Mouse (Mus musculus): ENCODE measurements at regions not wholly inside any gene's neighbourhood (a gene's known extent, or its start where the extent isn't known, plus 50 kb on each side); places are given as distances from the start of the nearest gene placed in this dataset.

DNA sequence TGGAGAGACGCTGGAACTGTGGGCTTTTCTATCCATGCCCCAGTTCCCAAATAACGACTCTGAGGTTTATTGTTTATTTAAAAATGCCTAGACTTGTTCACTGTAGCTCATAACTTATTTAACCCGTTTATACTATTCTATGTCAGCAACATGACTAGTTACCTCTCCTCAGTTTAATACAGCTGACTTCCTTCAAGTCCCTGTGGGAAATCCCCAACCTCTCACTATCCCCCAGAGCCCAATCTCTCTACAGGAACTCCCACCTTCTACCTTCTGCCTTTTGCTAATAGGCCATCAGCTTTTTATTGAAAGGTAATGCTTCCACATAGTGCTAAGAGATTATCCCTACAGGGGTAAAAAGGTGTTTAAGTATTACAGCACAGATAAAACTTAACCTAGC, 109.5 kb downstream of the Akap11 start:
- Histone ChIP-seq H3K4me2 (replicated peaks; ENCODE audit: low read depth, low read length) (no peak overlapping the region), H3K4me1 (ENCODE audit: insufficient read depth, low read length) (0 out of 2 replicates have a peak, but pooled peaks cover under 1% of the 10 kb centered on the region), H3K27ac (ENCODE audit: low read length) (no peak overlapping the region), H3K4me3 (ENCODE audit: low read length) (no peak overlapping the region), H3K27me3 (ENCODE audit: insufficient read depth, low read length) (no peaks in the 10 kb centered on the region), H3K9ac (replicated peaks; ENCODE audit: low read length) (no peak overlapping the region), H3K9me3 (ENCODE audit: low read length) (no peaks in the 10 kb centered on the region), H3K36me3 (ENCODE audit: insufficient read depth, low read length) (no peaks in the 10 kb centered on the region)
- ATAC-seq (ENCODE audit: low FRiP score, low TSS enrichment) = no peak
- WGBS = 78% methylated on average over 3 of the region's 3 CpGs

DNA sequence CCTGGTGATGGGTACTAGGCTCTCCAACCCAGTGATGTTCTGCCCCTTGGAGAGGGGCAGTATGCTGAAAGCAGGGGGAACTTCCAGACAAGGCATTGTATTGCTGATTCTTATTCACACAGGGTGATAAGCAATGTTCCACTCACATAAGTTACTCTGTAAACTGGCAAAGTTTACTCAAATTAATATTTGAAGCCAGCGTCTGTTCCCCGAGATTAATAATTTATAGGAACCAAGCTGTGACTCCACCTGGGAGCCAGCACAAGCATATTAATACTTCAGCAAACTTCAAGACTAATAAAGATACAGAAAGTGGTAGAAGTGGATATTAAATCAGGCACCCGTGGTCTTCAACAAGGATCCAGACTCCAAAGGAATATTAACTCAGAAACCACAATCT, 114.0 kb downstream of the Akap11 start:
- WGBS = 74% methylated on average over 3 of the region's 3 CpGs
- Histone ChIP-seq H3K36me3 (ENCODE audit: insufficient read depth, low read length) (no peaks in the 10 kb centered on the region), H3K4me1 (ENCODE audit: insufficient read depth, low read length) (0 out of 2 replicates have a peak, but pooled peaks cover 4% of the 10 kb centered on the region), H3K9ac (replicated peaks; ENCODE audit: low read length) (no peak overlapping the region), H3K27me3 (ENCODE audit: insufficient read depth, low read length) (no peaks in the 10 kb centered on the region), H3K27ac (ENCODE audit: low read length) (peak overlapping the region; percentile 2; the same call in 1 of the 2 replicates), H3K4me2 (replicated peaks; ENCODE audit: low read depth, low read length) (no peak overlapping the region), H3K9me3 (ENCODE audit: low read length) (no peaks in the 10 kb centered on the region), H3K4me3 (ENCODE audit: low read length) (no peak overlapping the region)
- peak; percentile 39; the same call in 1 of the 2 replicates for ATAC-seq (ENCODE audit: low FRiP score, low TSS enrichment)

DNA sequence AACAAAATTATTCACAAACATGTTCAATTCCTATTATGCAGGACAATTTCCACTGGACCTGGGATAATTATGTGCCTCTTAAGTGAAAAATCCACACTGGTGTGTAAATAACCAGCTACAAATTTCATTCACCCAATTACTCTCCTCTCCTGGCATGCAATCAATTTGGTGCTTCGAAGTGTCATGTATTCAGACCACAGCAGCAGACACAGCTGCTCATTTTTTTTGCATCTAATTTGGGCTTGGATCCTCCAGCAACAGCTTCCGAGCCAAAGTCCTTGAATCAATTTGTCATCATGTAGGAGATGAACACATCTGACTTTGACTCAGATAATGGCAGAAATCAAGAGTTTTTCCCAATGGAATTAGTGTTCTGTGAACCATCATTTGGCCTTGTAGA, 113.1 kb upstream of the Tnfsf11 start:
- Histone ChIP-seq H3K27ac (ENCODE audit: low read length) (no peak overlapping the region), H3K36me3 (ENCODE audit: insufficient read depth, low read length) (no peaks in the 10 kb centered on the region)
- ATAC-seq (ENCODE audit: low FRiP score, low TSS enrichment) = no peak

GRCm38 (mm10) chr14:78420176-78420575, 112.3 kb upstream of the Tnfsf11 start:
- H3K4me2 ChIP-seq (replicated peaks; ENCODE audit: low read depth, low read length) = no peak overlapping the region
- 0 out of 2 replicates have a peak, but pooled peaks cover 4% of the 10 kb centered on the region for H3K4me1 ChIP-seq (ENCODE audit: insufficient read depth, low read length)
- no peak overlapping the region for H3K9ac ChIP-seq (replicated peaks; ENCODE audit: low read length)
- no peak overlapping the region for H3K27ac ChIP-seq (ENCODE audit: low read length)
- H3K4me3 ChIP-seq (ENCODE audit: low read length) = no peak overlapping the region
- H3K36me3 ChIP-seq (ENCODE audit: insufficient read depth, low read length) = no peaks in the 10 kb centered on the region
- ATAC-seq (ENCODE audit: low FRiP score, low TSS enrichment) = no peak
- 65% methylated on average over 3 of the region's 3 CpGs for WGBS
- no peaks in the 10 kb centered on the region for H3K27me3 ChIP-seq (ENCODE audit: insufficient read depth, low read length)
- H3K9me3 ChIP-seq (ENCODE audit: low read length) = no peaks in the 10 kb centered on the region

More for the DNA sequence above, 113.1 kb upstream of the Tnfsf11 start:
- Histone ChIP-seq H3K9me3 (ENCODE audit: low read length) (no peaks in the 10 kb centered on the region), H3K4me3 (ENCODE audit: low read length) (no peak overlapping the region), H3K27me3 (ENCODE audit: insufficient read depth, low read length) (no peaks in the 10 kb centered on the region), H3K4me2 (replicated peaks; ENCODE audit: low read depth, low read length) (no peak overlapping the region), H3K9ac (replicated peaks; ENCODE audit: low read length) (no peak overlapping the region), H3K4me1 (ENCODE audit: insufficient read depth, low read length) (0 out of 2 replicates have a peak, but pooled peaks cover 4% of the 10 kb centered on the region)
- whole genome bisulfite sequencing = 55% methylated on average over 2 of the region's 2 CpGs

DNA sequence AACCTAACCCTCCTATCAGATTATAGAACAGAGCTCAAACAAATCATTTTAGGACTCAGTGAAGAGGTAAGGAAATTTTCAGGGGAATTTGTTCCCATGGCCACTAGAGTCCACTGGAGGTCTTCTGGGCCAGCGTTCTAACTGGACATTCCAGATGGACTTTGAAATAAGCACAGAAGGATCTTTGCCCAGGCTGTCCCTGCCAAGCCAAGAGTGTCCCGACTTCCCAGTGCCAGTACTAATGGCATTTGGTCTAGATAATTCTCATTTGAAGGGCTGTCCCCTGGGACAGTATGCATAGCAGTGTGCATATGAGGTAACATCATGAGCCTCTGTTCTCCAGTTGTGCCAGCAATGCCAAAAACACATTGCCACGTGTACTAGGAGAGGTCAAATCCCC, 97.7 kb upstream of the Tnfsf11 start:
- WGBS = 74% methylated on average over 3 of the region's 3 CpGs
- Histone ChIP-seq H3K27me3 (ENCODE audit: insufficient read depth, low read length) (no peaks in the 10 kb centered on the region), H3K9me3 (ENCODE audit: low read length) (no peaks in the 10 kb centered on the region), H3K4me2 (replicated peaks; ENCODE audit: low read depth, low read length) (no peak overlapping the region), H3K4me3 (ENCODE audit: low read length) (no peak overlapping the region), H3K4me1 (ENCODE audit: insufficient read depth, low read length) (no peaks in the 10 kb centered on the region), H3K9ac (replicated peaks; ENCODE audit: low read length) (no peak overlapping the region), H3K36me3 (ENCODE audit: insufficient read depth, low read length) (no peaks in the 10 kb centered on the region), H3K27ac (ENCODE audit: low read length) (no peak overlapping the region)
- no peak for ATAC-seq (ENCODE audit: low FRiP score, low TSS enrichment)

GRCm38 (mm10) chr14:78397914-78398313, 90.1 kb upstream of the Tnfsf11 start:
- H3K4me1 ChIP-seq (ENCODE audit: insufficient read depth, low read length) = no peaks in the 10 kb centered on the region
- H3K27ac ChIP-seq (ENCODE audit: low read length) = no peak overlapping the region
- H3K27me3 ChIP-seq (ENCODE audit: insufficient read depth, low read length) = no peaks in the 10 kb centered on the region
- H3K36me3 ChIP-seq (ENCODE audit: insufficient read depth, low read length) = no peaks in the 10 kb centered on the region
- H3K4me2 ChIP-seq (replicated peaks; ENCODE audit: low read depth, low read length) = no peak overlapping the region
- no peak overlapping the region for H3K9ac ChIP-seq (replicated peaks; ENCODE audit: low read length)
- no peak overlapping the region for H3K4me3 ChIP-seq (ENCODE audit: low read length)
- H3K9me3 ChIP-seq (ENCODE audit: low read length) = no peaks in the 10 kb centered on the region
- WGBS = 60% methylated on average over 2 of the region's 2 CpGs
- no peak for ATAC-seq (ENCODE audit: low FRiP score, low TSS enrichment)

- H3K27me3 ChIP-seq (ENCODE audit: insufficient read depth, low read length) = no peaks in the 10 kb centered on the region
These were observed 87.8 kb upstream of the Tnfsf11 start for GRCm38 (mm10) chr14:78395631-78396030.

GRCm38 (mm10) chr14:78387011-78387410, 79.2 kb upstream of the Tnfsf11 start:
- Histone ChIP-seq H3K36me3 (ENCODE audit: insufficient read depth, low read length) (no peaks in the 10 kb centered on the region), H3K9ac (replicated peaks; ENCODE audit: low read length) (no peak overlapping the region), H3K27me3 (ENCODE audit: insufficient read depth, low read length) (no peaks in the 10 kb centered on the region), H3K4me3 (ENCODE audit: low read length) (no peak overlapping the region), H3K4me1 (ENCODE audit: insufficient read depth, low read length) (no peaks in the 10 kb centered on the region), H3K4me2 (replicated peaks; ENCODE audit: low read depth, low read length) (no peak overlapping the region), H3K27ac (ENCODE audit: low read length) (no peak overlapping the region), H3K9me3 (ENCODE audit: low read length) (no peaks in the 10 kb centered on the region)
- ATAC-seq (ENCODE audit: low FRiP score, low TSS enrichment) = peak; percentile 51; the same call in 1 of the 2 replicates
- 54% methylated on average over 5 of the region's 5 CpGs for whole genome bisulfite sequencing

More at GRCm38 (mm10) chr14:78395631-78396030, 87.8 kb upstream of the Tnfsf11 start:
- H3K27ac ChIP-seq (ENCODE audit: low read length) = no peak overlapping the region
- no peaks in the 10 kb centered on the region for H3K36me3 ChIP-seq (ENCODE audit: insufficient read depth, low read length)
- no peaks in the 10 kb centered on the region for H3K9me3 ChIP-seq (ENCODE audit: low read length)
- no peak for ATAC-seq (ENCODE audit: low FRiP score, low TSS enrichment)
- no peaks in the 10 kb centered on the region for H3K4me1 ChIP-seq (ENCODE audit: insufficient read depth, low read length)
- WGBS = 88% methylated on average over 6 of the region's 6 CpGs
- no peak overlapping the region for H3K9ac ChIP-seq (replicated peaks; ENCODE audit: low read length)
- no peak overlapping the region for H3K4me3 ChIP-seq (ENCODE audit: low read length)
- no peak overlapping the region for H3K4me2 ChIP-seq (replicated peaks; ENCODE audit: low read depth, low read length)

DNA sequence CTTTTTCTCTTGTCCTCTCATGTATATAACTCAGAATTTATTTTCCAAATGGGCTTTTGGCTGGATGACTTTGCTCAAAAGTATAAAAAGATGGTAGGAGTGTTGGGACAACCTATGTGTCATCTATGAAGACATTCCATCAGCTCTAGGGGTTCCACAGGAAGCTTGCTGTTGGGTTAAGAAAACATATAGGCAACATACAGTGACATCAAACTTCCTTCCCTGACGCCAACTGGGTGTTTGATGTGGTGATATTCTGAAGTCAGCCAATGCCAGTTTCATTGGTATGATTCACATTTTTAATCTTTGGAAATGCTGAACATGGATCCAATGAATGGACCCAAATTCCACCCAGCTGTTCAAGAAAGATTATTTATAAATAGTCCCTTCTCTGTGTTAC, 76.5 kb upstream of the Tnfsf11 start:
- no peak overlapping the region for H3K9ac ChIP-seq (replicated peaks; ENCODE audit: low read length)
- no peak for ATAC-seq (ENCODE audit: low FRiP score, low TSS enrichment)
- H3K27ac ChIP-seq (ENCODE audit: low read length) = no peak overlapping the region
- no peaks in the 10 kb centered on the region for H3K4me1 ChIP-seq (ENCODE audit: insufficient read depth, low read length)
- no peaks in the 10 kb centered on the region for H3K36me3 ChIP-seq (ENCODE audit: insufficient read depth, low read length)
- H3K4me2 ChIP-seq (replicated peaks; ENCODE audit: low read depth, low read length) = no peak overlapping the region
- no peaks in the 10 kb centered on the region for H3K9me3 ChIP-seq (ENCODE audit: low read length)
- H3K27me3 ChIP-seq (ENCODE audit: insufficient read depth, low read length) = no peaks in the 10 kb centered on the region
- no peak overlapping the region for H3K4me3 ChIP-seq (ENCODE audit: low read length)
- WGBS = 61% methylated on average over 1 of the region's 1 CpGs

DNA sequence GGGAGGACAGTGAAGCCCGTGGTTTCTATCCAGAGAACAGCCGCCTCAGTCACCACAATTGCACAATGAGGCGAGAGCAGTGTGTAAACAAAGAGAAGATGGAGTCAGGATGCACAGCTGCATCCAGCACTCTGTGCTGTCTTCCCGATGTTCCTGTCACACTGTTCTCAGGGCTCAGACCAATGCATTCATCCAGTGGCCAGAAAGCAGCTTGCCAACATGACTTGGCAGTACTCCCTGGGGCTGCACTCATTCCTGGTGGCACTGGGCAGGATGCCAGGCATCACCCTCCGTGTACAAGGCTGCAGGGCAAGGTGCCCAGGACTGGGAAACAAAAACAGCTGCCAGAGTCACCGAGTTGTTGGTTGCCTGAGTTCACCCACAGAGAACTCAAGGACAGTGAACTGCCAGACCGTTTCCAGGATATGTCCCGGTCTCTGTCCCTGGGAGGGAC, 75.4 kb upstream of the Tnfsf11 start:
- Histone ChIP-seq H3K36me3 (ENCODE audit: insufficient read depth, low read length) (no peaks in the 10 kb centered on the region), H3K4me3 (ENCODE audit: low read length) (no peak overlapping the region), H3K27me3 (ENCODE audit: insufficient read depth, low read length) (no peaks in the 10 kb centered on the region), H3K4me1 (ENCODE audit: insufficient read depth, low read length) (no peaks in the 10 kb centered on the region), H3K9me3 (ENCODE audit: low read length) (no peaks in the 10 kb centered on the region), H3K9ac (replicated peaks; ENCODE audit: low read length) (no peak overlapping the region), H3K4me2 (replicated peaks; ENCODE audit: low read depth, low read length) (no peak overlapping the region), H3K27ac (ENCODE audit: low read length) (no peak overlapping the region)
- ATAC-seq (ENCODE audit: low FRiP score, low TSS enrichment) = no peak
- 67% methylated on average over 8 of the region's 8 CpGs for WGBS

All from kidney, embryonic 16.5 days (tissue).